In genomic region chr7:27104882-27105281, GRCm38 (mm10) we compare ENCODE assay signal across 32 mouse cellular contexts. TPM values are rescaled to one million over a fixed set of nuclear protein-coding genes. Genes with fewer than 3 reads are reported as not detected.
A peak's percentile ranks its signal among the peaks of the same experiment; 100 is the strongest.
DNase-seq lines count a peak whose midpoint lies in the region; ATAC-seq and TF ChIP-seq lines count a peak whose summit lies in the region.
"Had no signal": no experiment of that assay in that cellular context is flagged by ENCODE, and none has a peak within 500 bp of the region (broad histone marks: within the 10 kb centered on the region; RNA-seq: fewer than 3 reads in every experiment).

No protein-coding gene starts in this region.

- no peak for TF ChIP-seq POLR2A in embryonic fibroblast, embryonic 13.5 days (IDR thresholded peaks at IDR 0.05; ENCODE audit: low read depth, low read length)

- no peak overlapping the region for H3K4me3 ChIP-seq in embryonic fibroblast, embryonic 13.5 days (ENCODE audit: insufficient read depth, low read length)
- H3K4me3 ChIP-seq in limb, embryonic 12.5 days (replicated peaks), result no peak overlapping the region
- H3K4me3 ChIP-seq in stomach, postnatal 0 days (ENCODE audit: low read depth, low read length), result no peak overlapping the region
- H3K4me3 ChIP-seq: heart, embryonic 15.5 days; hindbrain, embryonic 10.5 days; megakaryocyte, embryonic 14.5 days; midbrain, embryonic 15.5 days; myocyte; neural tube, embryonic 15.5 days had no signal

- no peak overlapping the region for H3K9ac ChIP-seq in limb, embryonic 12.5 days (replicated peaks)
- no peak overlapping the region for H3K9ac ChIP-seq in stomach, postnatal 0 days (ENCODE audit: low read length)
- H3K9ac ChIP-seq: heart, embryonic 15.5 days; liver, postnatal 0 days; midbrain, embryonic 15.5 days; neural tube, embryonic 15.5 days had no signal

- no peak for ATAC-seq in limb, embryonic 12.5 days (ENCODE audit: insufficient number of reproducible peaks, insufficient read depth, low FRiP score, low TSS enrichment, low read depth)
- ATAC-seq in stomach, postnatal 0 days (ENCODE audit: low FRiP score, low TSS enrichment), result no peak
- ATAC-seq: forebrain, embryonic 16.5 days; inflammation-experienced regulatory T-cells, adult 6 months; liver, postnatal 0 days; midbrain, embryonic 15.5 days; Patski had no signal

- no peak for TF ChIP-seq CTCF in embryonic fibroblast, embryonic 13.5 days (IDR thresholded peaks at IDR 0.05; ENCODE audit: borderline replicate concordance, insufficient read depth, low read length)
- no peak for TF ChIP-seq CTCF in stomach, postnatal 0 days (IDR thresholded peaks at IDR 0.05; ENCODE audit: low read depth)

- H3K4me1 ChIP-seq in embryonic fibroblast, embryonic 13.5 days (ENCODE audit: control insufficient read depth, insufficient read depth, low read length), result no peaks in the 10 kb centered on the region
- H3K4me1 ChIP-seq in limb, embryonic 12.5 days (replicated peaks), result peaks cover 9% of the 10 kb centered on the region; the same call in 1 of the 2 replicates
- no peaks in the 10 kb centered on the region for H3K4me1 ChIP-seq in stomach, postnatal 0 days (replicated peaks; ENCODE audit: control insufficient read depth, insufficient read depth)
- H3K4me1 ChIP-seq: heart, embryonic 15.5 days; hindbrain, embryonic 10.5 days; megakaryocyte, embryonic 14.5 days; midbrain, embryonic 15.5 days; neural tube, embryonic 15.5 days had no signal

- H3K27ac ChIP-seq in embryonic fibroblast, embryonic 13.5 days (ENCODE audit: insufficient read depth, low read length), result peak overlapping the region; percentile 75
- H3K27ac ChIP-seq in limb, embryonic 12.5 days, result peak overlapping the region; percentile 56; the same call in 1 of the 2 replicates
- H3K27ac ChIP-seq in stomach, postnatal 0 days (replicated peaks), result no peak overlapping the region
- H3K27ac ChIP-seq: heart, embryonic 15.5 days; hindbrain, embryonic 10.5 days; midbrain, embryonic 15.5 days; neural tube, embryonic 15.5 days had no signal

- DNase-seq in 3T3-L1 (ENCODE audit: low read depth, low spot score) (peak; percentile 60), adipocyte (ENCODE audit: low spot score) (peak; percentile 59)
- no peak for DNase-seq in stomach, postnatal 0 days (ENCODE audit: low spot score)
- no peak for DNase-seq in kidney, adult 8-10 months
- no peak for DNase-seq in cerebellum, postnatal 25 days
- no peak for DNase-seq in left cerebral cortex, adult 18-20 months (ENCODE audit: low spot score in 2 of 2)
- DNase-seq: adrenal gland, postnatal 10 days; cerebellum, adult 11 months; cerebellum, postnatal 36 days; heart, adult 18-20 months; kidney, adult 2 months; kidney, postnatal 4 days; layer of hippocampus, adult 9-11 months; liver, postnatal 0 days; lung, postnatal 10 days; spleen, adult 18-20 months; thymus, postnatal 36 days had no signal

- no peaks in the 10 kb centered on the region for H3K27me3 ChIP-seq in limb, embryonic 12.5 days
- no peaks in the 10 kb centered on the region for H3K27me3 ChIP-seq in stomach, postnatal 0 days (ENCODE audit: control insufficient read depth, insufficient read depth, low read length)
- H3K27me3 ChIP-seq: heart, embryonic 15.5 days; megakaryocyte, embryonic 14.5 days; midbrain, embryonic 15.5 days; neural tube, embryonic 15.5 days had no signal

- no peak overlapping the region; the same call in 1 of the 2 replicates for H3K4me2 ChIP-seq in limb, embryonic 12.5 days
- no peak overlapping the region for H3K4me2 ChIP-seq in stomach, postnatal 0 days (replicated peaks; ENCODE audit: low read depth)
- H3K4me2 ChIP-seq: heart, embryonic 15.5 days; midbrain, embryonic 15.5 days; neural tube, embryonic 15.5 days had no signal

- no peak for TF ChIP-seq EP300 in stomach, postnatal 0 days (optimal IDR thresholded peaks at IDR 0.05)

- no peaks in the 10 kb centered on the region for H3K9me3 ChIP-seq in limb, embryonic 12.5 days
- H3K9me3 ChIP-seq in stomach, postnatal 0 days (ENCODE audit: control insufficient read depth, low read length), result no peaks in the 10 kb centered on the region
- H3K9me3 ChIP-seq: heart, embryonic 15.5 days; neural tube, embryonic 15.5 days had no signal

- H3K36me3 ChIP-seq in limb, embryonic 12.5 days, result no peaks in the 10 kb centered on the region
- H3K36me3 ChIP-seq in stomach, postnatal 0 days (ENCODE audit: control insufficient read depth, insufficient read depth, low read length), result no peaks in the 10 kb centered on the region
- H3K36me3 ChIP-seq: heart, embryonic 15.5 days; hindbrain, embryonic 10.5 days; midbrain, embryonic 15.5 days; neural tube, embryonic 15.5 days had no signal

- WGBS in limb, embryonic 12.5 days, result 20% methylated on average over 5 of the region's 5 CpGs
- WGBS in stomach, postnatal 0 days, result 77% methylated on average over 5 of the region's 5 CpGs

RNA-seq across cellular contexts. Expression of gene Cyp2f2, which starts 14.8 kb away (rescaled TPM):
- polyA plus RNA-seq in embryonic fibroblast, embryonic 13.5 days (2011; ENCODE audit: insufficient read length, low read depth, missing spikeins), result 0.30 TPM in 1 of 2 replicates, not detected in the other
- polyA plus RNA-seq in limb, embryonic 12.5 days (2016; fragmentation: Nextera tagmentation; extraction: Ambion mirVana), result not detected in 2 replicates
- polyA plus RNA-seq in stomach, postnatal 0 days (2015; fragmentation: Nextera tagmentation; extraction: Ambion mirVana), result 108 and 155 TPM in 2 replicates
- not detected for total RNA-seq in left cerebral cortex, adult 18-20 months (2021)
- polyA plus RNA-seq: brain, embryonic 14.5 days; forebrain, embryonic 16.5 days; hindbrain, embryonic 10.5 days; inflammation-experienced regulatory T-cells, adult 6 months; neural tube, embryonic 15.5 days; Patski had no signal

RNA-seq across cellular contexts. Expression of gene Cyp2t4, which starts 48.6 kb away (rescaled TPM):
- polyA plus RNA-seq in embryonic fibroblast, embryonic 13.5 days (2011; ENCODE audit: insufficient read length, low read depth, missing spikeins), result not detected in 2 replicates
- polyA plus RNA-seq in limb, embryonic 12.5 days (2016; fragmentation: Nextera tagmentation; extraction: Ambion mirVana), result not detected in 2 replicates
- polyA plus RNA-seq in stomach, postnatal 0 days (2015; fragmentation: Nextera tagmentation; extraction: Ambion mirVana), result 0.11 TPM in 1 of 2 replicates, not detected in the other
- not detected for total RNA-seq in left cerebral cortex, adult 18-20 months (2021)
- total RNA-seq: adrenal gland, postnatal 10 days; gastrocnemius, adult 18-20 months; heart, adult 18-20 months; left cerebral cortex, adult 8-10 months; liver, adult 2 months had no signal
- polyA plus RNA-seq: brain, embryonic 14.5 days; heart, embryonic 15.5 days; hindbrain, embryonic 10.5 days; kidney, adult 2 months; liver, adult 2 months; liver, postnatal 0 days; midbrain, embryonic 15.5 days had no signal

Comparison
In these comparisons a context has a peak if more than half of its experiments do, and no peak if none do; other contexts are left out.
1. DNase-seq: peak in 3T3-L1 (single experiment) and adipocyte (single experiment); none in stomach, postnatal 0 days (single experiment), kidney, adult 8-10 months (0 of 2), cerebellum, postnatal 25 days (0 of 2) and left cerebral cortex, adult 18-20 months (0 of 2).
2. RNA of gene Cyp2f2, which starts 14.8 kb away (polyA plus RNA-seq): 108 to 155 TPM in stomach, postnatal 0 days; 0.30 TPM in embryonic fibroblast, embryonic 13.5 days and not detected in limb, embryonic 12.5 days; every median in the first group is over 10 times any median in the second.